Mouse (Mus musculus) E14TG2a.4 (cell line): ENCODE measurements around the gene Dnajc9.

Experiments used
- CTCF ChIP-seq: conservative IDR thresholded peaks from 2 replicates; pipeline ENCODE4 v1.5.1; 2014; ENCODE audit warnings: low read length
- NANOG ChIP-seq: IDR thresholded peaks from 2 replicates; pipeline ENCODE4 v1.6.1; 2014; ENCODE audit warnings: borderline replicate concordance, low read length, mixed read lengths
- POU5F1 ChIP-seq: IDR thresholded peaks from 2 replicates; pipeline ENCODE4 v1.6.1; 2014; ENCODE audit warnings: low read length, borderline replicate concordance

DNA sequence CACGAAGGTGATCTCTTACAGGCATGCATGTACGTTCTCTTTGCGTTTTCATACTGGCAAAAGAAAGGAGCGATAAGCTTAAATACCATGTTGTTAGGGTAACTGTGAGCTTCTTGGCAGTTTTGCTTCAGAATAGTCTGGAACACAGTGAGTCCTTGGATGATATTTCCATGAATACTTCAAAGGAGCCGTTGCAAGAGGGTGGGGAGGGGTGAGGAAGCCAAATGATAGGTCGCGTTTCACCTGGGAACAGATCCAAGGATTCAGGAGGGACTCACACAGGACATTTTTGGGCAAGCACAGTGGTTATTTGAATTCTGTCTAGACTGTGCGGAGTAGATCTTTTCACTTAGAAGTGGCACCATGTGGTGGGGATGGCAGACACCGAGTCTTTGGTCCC is 8.5 kb upstream of the Dnajc9 start:
- TF ChIP-seq CTCF (no peak), NANOG (no peak), POU5F1 (no peak)
